Mouse (Mus musculus) cerebellum, adult (tissue): ENCODE measurements at regions not wholly inside any gene's neighbourhood (a gene's known extent, or its start where the extent isn't known, plus 50 kb on each side); places are given as distances from the start of the nearest gene placed in this dataset.
A peak's percentile ranks its signal among the peaks of the same experiment; 100 is the strongest.
"Not testable (repeated sequence)": the region's sequence is repeated elsewhere in the genome, so short reads cannot be mapped to it uniquely, and the experiment has no call there.

ENCODE experiments used
- ATAC-seq: cut with Nextera tagmentation; 2 replicates; pipeline ENCODE4 v1.9.2; 2017; ENCODE audit warnings: mild to moderate bottlenecking, moderate library complexity, mixed read lengths; ENCODE audit not compliant: insufficient number of reproducible peaks, low FRiP score, low TSS enrichment

- peak; percentile 52; the same call in 1 of the 2 replicates for ATAC-seq
Observed at GRCm38 (mm10) chr14:87215099-87215498, 74.1 kb upstream of the Diaph3 start.

DNA sequence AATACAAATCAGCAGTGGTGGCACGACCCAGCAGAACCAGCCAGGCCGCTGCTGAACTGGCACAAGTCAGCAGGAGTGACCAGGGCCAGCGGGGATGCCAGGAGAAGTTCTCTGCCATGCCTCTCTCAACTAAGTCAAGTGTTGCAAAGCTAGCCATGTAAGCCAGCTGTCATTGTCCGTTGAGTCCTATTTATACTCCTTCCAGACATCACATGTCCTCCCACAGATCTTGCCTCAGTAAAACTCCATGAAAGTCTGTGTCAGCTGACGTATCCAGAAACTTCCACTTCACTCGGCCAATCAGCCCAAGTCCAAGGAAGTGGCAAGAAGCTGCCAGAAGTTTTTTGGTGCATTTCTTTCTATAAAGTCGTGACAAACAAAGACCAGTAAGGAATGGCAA is 76.0 kb upstream of the Diaph3 start:
- ATAC-seq, result no peak

DNA sequence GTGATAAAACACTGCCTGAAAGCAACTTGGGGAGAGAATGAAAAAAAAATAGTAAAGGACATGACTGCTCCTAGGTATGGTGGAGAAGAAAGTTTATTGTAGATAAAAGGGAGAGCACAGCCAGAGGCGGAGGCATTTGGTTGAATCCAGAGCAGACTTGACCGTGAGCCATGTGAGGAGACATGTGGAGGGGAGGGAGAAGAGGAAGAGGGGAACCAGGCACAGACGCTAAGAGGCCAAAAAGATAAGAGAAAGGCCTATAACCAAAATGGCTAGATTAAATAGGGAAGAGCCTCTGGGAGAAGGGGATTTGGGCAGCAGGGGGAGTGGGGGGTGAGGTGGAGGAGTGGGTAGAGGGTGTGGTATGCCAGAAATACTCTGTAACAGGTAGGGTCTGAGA is 78.9 kb upstream of the Diaph3 start:
- ATAC-seq, result no peak

GRCm38 (mm10) chr14:87224870-87225269 is 83.8 kb upstream of the Diaph3 start:
- ATAC-seq, result no peak

DNA sequence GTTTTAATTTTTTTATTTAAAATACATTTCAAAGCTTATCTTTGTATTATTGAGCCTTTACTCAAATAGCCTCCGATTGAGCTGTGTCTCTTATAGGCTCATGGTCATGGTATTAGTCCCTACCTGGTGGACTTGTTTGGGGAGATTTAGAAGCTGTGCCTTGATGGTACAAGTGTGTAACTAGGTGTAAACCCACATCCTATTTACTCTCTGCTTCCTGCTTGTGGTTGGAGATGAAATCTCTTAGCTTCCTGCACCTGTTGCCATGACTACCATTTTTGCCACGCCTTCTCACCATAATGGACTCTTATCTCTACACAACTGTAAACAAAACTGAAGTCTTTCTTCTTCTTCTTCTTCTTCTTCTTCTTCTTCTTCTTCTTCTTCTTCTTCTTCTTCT is 108.2 kb upstream of the Diaph3 start:
- no peak for ATAC-seq

GRCm38 (mm10) chr14:87255484-87256208 is 114.6 kb upstream of the Diaph3 start:
- no peak for ATAC-seq

DNA sequence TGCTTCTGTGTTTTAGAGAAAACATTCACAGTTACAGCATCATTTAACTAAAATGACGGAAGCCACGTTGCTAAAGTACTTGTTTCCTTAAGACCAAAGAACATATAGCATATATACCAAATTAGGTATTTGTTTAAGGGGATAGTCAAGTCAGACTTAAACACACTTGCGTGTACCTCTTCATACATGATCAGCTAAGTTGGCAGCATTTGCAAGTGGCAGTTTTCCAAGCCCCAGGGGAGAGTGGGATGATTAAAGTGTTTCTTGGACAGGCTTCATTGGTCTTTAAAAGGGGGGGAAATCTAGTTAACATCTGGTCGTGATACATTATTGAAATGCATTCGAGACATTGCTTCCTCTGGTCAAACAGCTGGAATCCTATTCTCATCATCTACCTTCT is 120.7 kb upstream of the Diaph3 start:
- ATAC-seq, result no peak

- ATAC-seq, result peak; percentile 26; the same call in 1 of the 2 replicates
Observed at GRCm38 (mm10) chr14:87264826-87265225, 123.8 kb upstream of the Diaph3 start.

GRCm38 (mm10) chr14:87266309-87266708 is 125.3 kb upstream of the Diaph3 start:
- no peak for ATAC-seq

DNA sequence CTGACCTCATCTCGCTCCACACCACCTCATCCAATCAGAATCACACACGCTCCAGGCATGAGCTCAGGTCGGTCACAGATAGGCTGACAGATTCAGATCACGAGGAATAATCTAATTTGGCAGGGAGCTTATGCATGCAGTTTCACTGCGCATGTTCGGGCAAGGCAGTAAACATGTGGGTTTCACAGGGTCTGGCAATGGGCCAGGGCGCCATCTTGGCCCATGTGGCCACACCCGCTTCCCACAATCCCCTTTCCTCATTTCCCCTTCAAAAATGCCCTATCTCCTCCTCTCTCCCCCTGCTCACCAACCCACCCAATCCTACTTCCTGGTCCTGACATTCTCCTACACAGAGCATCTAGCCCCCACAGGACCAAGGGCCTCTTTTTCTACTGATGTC is 127.2 kb upstream of the Tdrd3 start:
- ATAC-seq, result not testable (repeated sequence)

GRCm38 (mm10) chr14:87289708-87290243 is 126.7 kb upstream of the Tdrd3 start:
- ATAC-seq, result no peak

- no peak for ATAC-seq
Observed at GRCm38 (mm10) chr14:87295206-87295605, 121.2 kb upstream of the Tdrd3 start.

- ATAC-seq, result no peak
Observed at GRCm38 (mm10) chr14:87297160-87297559, 119.3 kb upstream of the Tdrd3 start.

GRCm38 (mm10) chr14:87300838-87301237 is 115.6 kb upstream of the Tdrd3 start:
- no peak for ATAC-seq

GRCm38 (mm10) chr14:87301564-87301963 is 114.9 kb upstream of the Tdrd3 start:
- no peak for ATAC-seq

GRCm38 (mm10) chr14:87305481-87305880 is 111.0 kb upstream of the Tdrd3 start:
- ATAC-seq, result no peak

GRCm38 (mm10) chr14:87306011-87306410 is 110.4 kb upstream of the Tdrd3 start:
- ATAC-seq, result no peak

GRCm38 (mm10) chr14:87308016-87308415 is 108.4 kb upstream of the Tdrd3 start:
- ATAC-seq, result no peak

GRCm38 (mm10) chr14:87312318-87312717 is 104.1 kb upstream of the Tdrd3 start:
- ATAC-seq, result no peak

GRCm38 (mm10) chr14:87314999-87315732 is 101.3 kb upstream of the Tdrd3 start:
- peak; percentile 32; the same call in 1 of the 2 replicates for ATAC-seq

DNA sequence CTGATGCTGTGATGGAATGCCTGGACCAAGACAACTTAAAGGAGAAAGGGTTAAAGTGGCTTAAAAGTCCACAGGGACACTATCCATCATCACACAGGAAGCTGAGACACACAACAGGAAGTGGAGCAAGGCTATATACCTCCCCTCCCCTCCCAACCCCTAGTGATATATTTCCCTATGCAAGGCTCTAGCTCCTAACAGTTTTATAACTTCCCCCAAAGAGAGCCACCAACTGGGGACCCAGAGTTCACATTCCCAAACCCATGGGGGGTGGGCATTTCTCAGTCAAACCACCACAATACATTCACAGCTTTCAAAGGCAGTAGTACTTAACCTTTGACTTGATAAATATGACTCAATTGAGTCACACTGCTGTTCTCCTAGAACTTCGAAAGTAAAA is 88.6 kb upstream of the Tdrd3 start:
- ATAC-seq, result no peak
